Mouse (Mus musculus) heart, postnatal 14 days (tissue): ENCODE results near the gene Cd93. TPM values are rescaled to one million over a fixed set of nuclear protein-coding genes. Genes with fewer than 3 reads are reported as not detected.

ENCODE experiments used
- DNase-seq, 2 experiments: peaks; one replicate each; pipeline ENCODE4 v3.0.0; 2021 to 2022
- intact Hi-C: fragments of 180-260 bp; cut with DNase I; formaldehyde crosslinking; loops from one replicate; pipeline ENCODE4 v1.15.1; 2025
- total RNA-seq, 2 experiments: library from RNA; stranded (reverse); gene quantifications; 2 replicates each; pipeline ENCODE4 v1.2.3; 2021

The Cd93 gene
- total RNA-seq, 2 experiments from 2014 or later, result 123 to 126 TPM

DNA sequence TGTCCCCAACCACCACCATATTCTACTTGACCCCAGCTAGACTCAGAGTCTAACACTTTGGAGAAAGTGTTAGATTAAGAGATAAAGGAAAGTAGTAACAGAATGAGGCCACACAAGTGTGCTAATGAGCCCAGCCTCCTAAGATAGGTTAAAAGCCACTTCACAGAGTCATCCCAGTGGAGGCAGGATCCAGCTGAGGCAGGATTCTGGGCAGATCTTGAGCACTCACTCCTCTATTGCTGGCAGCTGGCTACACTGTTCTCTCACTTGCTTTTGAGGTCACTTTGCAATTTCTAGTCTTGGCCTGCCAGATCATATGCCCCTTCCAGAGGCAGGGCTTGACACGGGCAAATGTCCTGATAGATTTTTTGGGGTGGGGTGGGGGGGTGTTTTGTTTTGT lies 1.1 kb upstream of the Cd93 start:
- intact Hi-C loops, result loop anchor here (5.0 kb wide), 2 partner anchors 33 to 78 kb away; no protein-coding TSS in a partner anchor

GRCm38 (mm10) chr2:148442710-148443109 lies 653 bp downstream of the Cd93 start:
- DNase-seq, result peak in 1 of 2 experiments; percentile 9
- intact Hi-C loops, result loop anchor here (5.0 kb wide), 2 partner anchors 35 to 80 kb away; no protein-coding TSS in a partner anchor

More for the DNA sequence above, 1.1 kb upstream of the Cd93 start:
- no peak for DNase-seq

DNA sequence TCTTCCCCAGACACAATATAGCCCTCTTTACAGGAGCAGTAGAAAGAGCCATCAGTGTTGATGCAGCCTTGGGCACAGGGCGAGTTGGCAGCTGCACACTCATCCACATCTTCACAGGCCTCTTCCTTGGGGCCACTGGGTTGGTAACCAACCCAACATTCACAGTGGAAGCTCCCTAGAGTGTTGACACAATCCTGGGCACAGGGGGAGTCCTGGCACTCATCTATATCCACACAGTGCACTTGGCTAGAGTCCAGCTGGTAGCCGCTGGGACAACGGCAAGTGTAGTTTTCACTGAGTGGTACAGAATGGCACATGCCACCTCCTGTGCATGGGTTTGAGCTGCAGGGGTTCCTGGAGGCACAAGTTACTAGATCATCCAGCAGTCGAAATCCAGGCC lies 1.2 kb downstream of the Cd93 start:
- DNase-seq, result peak in 1 of 2 experiments; percentile 11
- intact Hi-C loops, result loop anchor here (5.0 kb wide), 2 partner anchors 35 to 80 kb away; no protein-coding TSS in a partner anchor

- DNase-seq, result no peak
- intact Hi-C loops, result loop anchor here (5.0 kb wide), 2 partner anchors 36 to 81 kb away; no protein-coding TSS in a partner anchor
These were observed 1.9 kb downstream of the Cd93 start for GRCm38 (mm10) chr2:148441421-148441820.

DNA sequence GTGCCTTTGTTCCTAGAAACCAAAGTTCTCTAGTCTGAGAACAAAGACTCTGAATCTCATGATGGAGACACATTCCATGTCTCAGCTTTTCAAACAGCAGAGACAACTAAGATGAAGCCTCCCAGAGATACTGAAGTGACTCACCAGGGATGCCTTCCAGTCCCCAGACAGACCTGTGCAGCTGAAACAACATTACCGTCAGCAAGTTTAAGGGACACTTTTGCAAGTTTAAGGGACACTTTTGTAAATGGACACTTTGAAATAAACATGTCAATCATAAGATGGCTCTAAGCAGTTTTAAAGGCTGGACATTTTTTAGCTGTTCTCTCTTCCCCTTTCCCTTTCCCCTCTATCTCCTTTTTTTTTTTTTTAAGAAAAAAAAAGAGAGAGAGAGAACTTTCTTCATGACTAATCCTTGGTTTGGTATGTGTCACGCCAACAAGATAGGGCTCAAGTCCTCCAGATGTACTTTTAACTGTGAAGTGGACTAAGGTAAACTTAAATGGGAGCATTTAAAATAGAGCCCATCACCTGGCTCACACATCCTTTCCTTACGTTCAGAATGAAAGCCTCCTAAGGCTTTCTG lies 3.6 kb downstream of the Cd93 start:
- intact Hi-C loops, result loop anchor here (5.0 kb wide), 2 partner anchors 38 to 83 kb away; no protein-coding TSS in a partner anchor
- no peak for DNase-seq

GRCm38 (mm10) chr2:148436285-148436684 lies 7.1 kb downstream of the Cd93 start:
- no peak for DNase-seq
- intact Hi-C loops, result no loop called here

DNA sequence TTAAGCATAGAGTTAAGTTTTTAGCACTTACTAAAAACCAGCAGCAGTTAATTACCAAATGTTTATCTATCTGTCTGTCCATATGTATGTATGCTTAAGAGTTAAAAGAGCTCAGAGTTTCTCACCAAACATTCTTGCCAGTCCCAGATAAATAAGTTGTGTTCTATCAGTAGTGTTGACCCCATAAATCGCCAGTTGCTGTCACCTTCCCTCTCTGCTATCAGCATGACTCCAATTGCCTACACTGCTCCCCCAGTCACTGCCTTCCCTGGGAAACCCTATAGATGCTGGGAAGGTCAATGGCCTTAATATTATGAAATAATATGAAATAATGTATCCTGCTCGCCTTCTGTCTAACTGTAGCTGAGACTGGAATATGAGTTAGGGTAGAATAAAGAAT lies 11.0 kb downstream of the Cd93 start:
- no peak for DNase-seq
- intact Hi-C loops, result no loop called here

GRCm38 (mm10) chr2:148430941-148431340 lies 12.4 kb downstream of the Cd93 start:
- DNase-seq, result no peak
- intact Hi-C loops, result no loop called here

DNA sequence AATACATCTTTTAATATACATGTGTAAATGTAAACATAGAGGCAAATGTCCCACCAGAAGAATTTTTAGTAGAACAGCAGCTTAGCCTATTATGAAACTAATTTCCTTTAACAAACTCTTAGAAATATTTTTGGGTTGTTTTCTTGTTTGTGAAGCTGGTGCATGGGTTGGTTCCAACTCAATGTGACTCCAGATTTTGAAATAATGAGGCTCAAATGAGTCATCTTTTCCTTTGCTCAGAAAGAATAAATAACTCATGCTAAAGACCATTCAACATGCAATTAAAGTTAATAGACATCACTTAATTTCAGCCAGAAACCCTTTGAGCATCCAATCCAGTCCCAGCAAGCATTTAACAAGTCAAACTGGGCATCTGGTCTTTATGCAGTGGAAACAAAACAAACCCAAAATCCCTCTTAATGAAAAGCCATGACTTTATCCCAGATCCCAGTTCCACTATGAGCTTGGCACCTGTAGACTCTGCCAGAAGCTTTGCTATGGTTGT lies 14.3 kb downstream of the Cd93 start:
- DNase-seq, result no peak
- intact Hi-C loops, result no loop called here

GRCm38 (mm10) chr2:148428523-148428922 lies 14.8 kb downstream of the Cd93 start:
- DNase-seq, result no peak
- intact Hi-C loops, result no loop called here

- no peak for DNase-seq
- intact Hi-C loops, result no loop called here
These were observed 15.8 kb downstream of the Cd93 start for GRCm38 (mm10) chr2:148427553-148427952.

DNA sequence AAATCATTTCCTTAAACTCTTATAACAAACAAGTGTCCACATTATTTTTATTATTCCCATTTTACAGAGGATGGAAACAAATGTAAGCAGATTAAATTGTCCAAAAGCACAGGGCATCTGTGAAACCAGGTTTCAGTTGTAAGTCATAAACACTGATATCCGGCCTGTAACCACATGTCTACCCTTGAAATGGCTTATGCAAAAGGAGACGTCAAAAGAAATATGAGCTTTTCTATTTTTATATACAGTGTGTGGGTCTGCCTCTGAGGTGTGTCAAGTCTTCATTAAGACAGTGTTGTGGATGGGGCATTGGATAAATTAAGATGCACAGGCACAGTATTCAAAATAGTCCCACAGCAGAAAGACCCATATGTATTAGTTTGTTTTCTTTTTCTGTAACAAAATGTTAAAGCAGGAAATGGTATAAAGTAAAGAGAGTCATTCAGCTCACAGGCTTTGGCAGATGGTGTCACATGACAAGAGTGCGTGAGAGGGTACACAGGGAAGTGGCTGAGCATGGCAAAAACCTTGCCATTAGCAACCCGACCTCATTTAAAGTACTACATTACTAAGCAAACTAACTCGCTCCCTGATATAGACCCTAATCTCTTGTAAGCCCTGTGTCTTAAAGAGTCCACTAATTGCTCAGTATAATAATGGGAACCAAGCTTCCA lies 17.5 kb downstream of the Cd93 start:
- intact Hi-C loops, result no loop called here
- DNase-seq, result no peak

DNA sequence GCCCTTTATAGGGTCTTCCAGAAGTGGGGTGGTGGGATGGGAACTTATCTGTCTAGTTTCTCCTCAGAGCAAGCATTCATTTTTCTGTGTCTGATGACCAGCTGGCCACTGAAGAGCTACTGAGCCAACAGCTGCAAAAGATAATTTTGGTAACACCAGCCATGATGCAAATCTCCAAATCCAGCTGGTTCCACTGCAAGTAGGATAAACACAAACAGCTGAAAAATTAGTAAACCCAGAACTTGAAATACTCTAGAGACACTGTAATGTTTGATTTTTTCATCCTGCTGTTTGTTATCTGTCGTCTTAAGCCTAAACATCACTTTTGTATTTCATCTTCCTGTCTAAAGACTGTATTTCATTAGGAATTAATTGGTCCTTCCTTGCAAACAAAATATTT lies 21.7 kb downstream of the Cd93 start:
- DNase-seq, result no peak
- intact Hi-C loops, result no loop called here

- DNase-seq, result no peak
- intact Hi-C loops, result no loop called here
These were observed 22.3 kb downstream of the Cd93 start for GRCm38 (mm10) chr2:148421112-148421511.

DNA sequence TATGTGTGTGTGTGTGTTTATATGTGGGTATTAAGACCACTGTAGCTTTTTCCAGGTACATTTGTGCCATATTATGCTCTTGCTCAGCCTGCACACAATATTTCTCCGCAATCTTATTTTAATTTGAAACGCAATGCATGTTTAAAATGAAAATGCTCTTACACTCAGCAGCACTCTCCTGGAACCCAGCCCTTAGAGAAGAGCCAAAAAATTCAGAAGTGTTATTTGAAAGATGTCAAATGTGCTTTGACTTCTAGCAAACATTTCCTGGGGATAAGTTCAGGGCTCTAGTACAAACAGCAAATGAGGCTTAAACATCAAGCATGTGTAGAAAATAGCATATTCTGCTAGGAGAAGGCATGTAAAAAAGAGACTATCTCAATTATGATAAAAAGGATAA lies 23.6 kb downstream of the Cd93 start:
- DNase-seq, result no peak
- intact Hi-C loops, result no loop called here

- DNase-seq, result no peak
- intact Hi-C loops, result no loop called here
These were observed 24.2 kb downstream of the Cd93 start for GRCm38 (mm10) chr2:148419151-148419550.

GRCm38 (mm10) chr2:148409821-148410220 lies 33.5 kb downstream of the Cd93 start:
- DNase-seq, result no peak
- intact Hi-C loops, result loop anchor here (5.0 to 10.0 kb wide), 6 partner anchors 127 to 288 kb away; no protein-coding TSS in a partner anchor

DNA sequence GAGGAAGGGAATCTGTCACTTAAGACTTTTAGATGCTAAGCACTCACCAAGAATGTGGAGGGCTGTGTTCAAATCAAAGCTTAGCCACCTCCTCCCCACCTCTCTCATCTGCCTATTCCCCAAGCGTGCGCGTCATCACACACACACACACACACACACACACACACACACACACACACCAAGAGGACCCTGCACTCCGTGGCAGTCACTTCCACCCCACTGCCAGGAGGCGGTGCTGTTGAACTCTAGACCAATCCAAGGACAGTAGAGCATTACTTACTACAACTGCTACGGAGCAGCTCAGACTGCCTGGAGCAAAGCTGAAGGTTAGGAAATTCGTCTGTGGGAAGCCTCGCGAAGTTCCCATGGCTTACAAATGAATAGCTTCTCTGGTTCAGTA lies 34.2 kb downstream of the Cd93 start:
- intact Hi-C loops, result loop anchor here (5.0 to 10.0 kb wide), 6 partner anchors 128 to 287 kb away; no protein-coding TSS in a partner anchor

DNA sequence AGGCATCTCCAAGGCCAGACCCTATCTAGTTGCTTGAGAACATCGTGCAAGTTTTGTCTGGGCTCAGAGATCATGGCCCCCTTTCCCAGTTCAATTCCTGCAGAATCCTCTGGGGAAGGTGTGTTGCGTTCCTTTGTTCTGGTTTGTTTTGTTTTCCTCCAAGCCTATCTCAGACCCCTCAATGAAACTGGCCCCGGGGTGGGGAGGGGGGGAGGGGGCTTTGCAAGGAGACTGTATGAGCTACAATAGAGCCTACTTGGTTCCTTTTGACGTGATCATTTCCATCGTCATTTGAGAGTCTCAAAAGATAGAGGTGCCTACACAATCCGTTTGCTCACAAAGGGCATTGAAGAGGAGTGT lies 34.6 kb downstream of the Cd93 start:
- no peak for DNase-seq
- intact Hi-C loops, result loop anchor here (5.0 to 10.0 kb wide), 6 partner anchors 129 to 286 kb away; no protein-coding TSS in a partner anchor

More for the DNA sequence above, 34.2 kb downstream of the Cd93 start:
- peak; percentile 85 to 89 for DNase-seq

GRCm38 (mm10) chr2:148407870-148408760 lies 35.2 kb downstream of the Cd93 start, which contains the start of gene Thbd:
Gene Thbd, minus strand, starts transcription at chr2:148408188.
- peak; percentile 77 to 83 for DNase-seq
- intact Hi-C loops, result loop anchor here (5.0 to 10.0 kb wide), 6 partner anchors 129 to 286 kb away; no protein-coding TSS in a partner anchor
